Mouse (Mus musculus) ES-Bruce4 (cell line): ENCODE results near the gene Jakmip3. TPM values are rescaled to one million over a fixed set of nuclear protein-coding genes. Genes with fewer than 3 reads are reported as not detected.

Source experiments
- H3K27ac ChIP-seq: 2 replicates; pipeline ENCODE4 v1.5.1; 2012; ENCODE audit warnings: low read length, inconsistent platforms; ENCODE audit not compliant: insufficient read depth
- H3K27me3 ChIP-seq: 2 replicates; pipeline ENCODE4 v1.6.1; 2012; ENCODE audit warnings: mild to moderate bottlenecking, low read length, inconsistent platforms; ENCODE audit not compliant: control insufficient read depth, poor library complexity, insufficient read depth, severe bottlenecking
- H3K36me3 ChIP-seq: 2 replicates; pipeline ENCODE4 v1.6.1; 2012; ENCODE audit warnings: inconsistent platforms, mild to moderate bottlenecking, low read length, moderate library complexity; ENCODE audit not compliant: control insufficient read depth, poor library complexity, insufficient read depth, severe bottlenecking
- H3K4me1 ChIP-seq: one replicate; pipeline ENCODE4 v1.8.1; 2011; ENCODE audit warnings: low read length; ENCODE audit not compliant: control insufficient read depth, insufficient read depth
- H3K4me3 ChIP-seq: 2 replicates; pipeline ENCODE4 v1.5.1; 2011; ENCODE audit warnings: low read depth, mild to moderate bottlenecking, low read length
- H3K9ac ChIP-seq: 2 replicates; pipeline ENCODE4 v1.6.1; 2012; ENCODE audit warnings: low read depth, mild to moderate bottlenecking, inconsistent platforms; ENCODE audit not compliant: poor library complexity, severe bottlenecking
- H3K9me3 ChIP-seq: replicated peaks from 2 replicates; pipeline ENCODE4 v1.6.1; 2012; ENCODE audit warnings: mild to moderate bottlenecking, low read length, inconsistent platforms; ENCODE audit not compliant: control insufficient read depth, poor library complexity, insufficient read depth, severe bottlenecking
- CTCF ChIP-seq: IDR thresholded peaks from one replicate; pipeline ENCODE4 v1.8.1; 2011; ENCODE audit warnings: low read depth, low read length
- EP300 ChIP-seq: IDR thresholded peaks from 2 replicates; pipeline ENCODE4 v1.6.1; 2011; ENCODE audit warnings: low read depth, low read length; ENCODE audit not compliant: insufficient read depth
- POLR2A ChIP-seq: IDR thresholded peaks from one replicate; pipeline ENCODE4 v1.8.1; 2011; ENCODE audit warnings: low read length; ENCODE audit not compliant: insufficient read depth
- polyA plus RNA-seq: library from polyadenylated mRNA; stranded (reverse); fragments of >200 nt; gene quantifications from 2 replicates; pipeline ENCODE4 v1.2.4, GENCODE M21; 2011; ENCODE audit warnings: low read depth; ENCODE audit not compliant: missing spikeins, insufficient read depth, insufficient read length

The Jakmip3 gene
- polyA plus RNA-seq, 1 experiment = not detected

DNA sequence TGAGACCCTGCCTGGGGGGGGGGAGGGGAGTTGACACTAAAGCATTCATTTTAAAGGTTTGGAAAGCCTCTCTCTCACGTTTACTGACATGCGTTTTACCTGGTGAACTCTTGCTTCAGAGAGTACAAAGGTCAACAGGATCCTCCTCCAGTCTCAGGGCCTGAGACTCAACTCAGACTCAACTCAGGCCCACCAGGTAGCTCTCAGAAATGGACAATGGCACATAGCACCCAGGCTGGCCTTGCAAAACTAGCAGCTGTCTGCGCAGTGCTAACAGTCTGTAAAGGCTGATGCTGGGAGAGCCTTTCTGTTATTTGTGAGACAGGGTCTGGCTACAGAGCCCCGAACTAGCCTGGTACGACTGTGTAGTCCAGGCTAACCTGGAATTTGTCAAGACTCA, 32.6 kb upstream of the Jakmip3 start:
- TF ChIP-seq EP300 (no peak), CTCF (no peak), POLR2A (no peak)
- Histone ChIP-seq H3K4me3 (peak overlapping the region; percentile 98), H3K36me3 (no peaks in the 10 kb centered on the region), H3K4me1 (peaks cover 3% of the 10 kb centered on the region), H3K9me3 (no peaks in the 10 kb centered on the region), H3K9ac (no peak overlapping the region), H3K27ac (no peak overlapping the region), H3K27me3 (no peaks in the 10 kb centered on the region)

GRCm38 (mm10) chr7:138908768-138909276, 31.7 kb upstream of the Jakmip3 start:
- Histone ChIP-seq H3K9ac (peak overlapping the region; percentile 57), H3K4me3 (peak overlapping the region; percentile 98), H3K27me3 (no peaks in the 10 kb centered on the region), H3K27ac (no peak overlapping the region), H3K4me1 (peaks cover 3% of the 10 kb centered on the region), H3K36me3 (no peaks in the 10 kb centered on the region), H3K9me3 (no peaks in the 10 kb centered on the region)
- TF ChIP-seq POLR2A = no peak
- no peak for TF ChIP-seq EP300
- no peak for TF ChIP-seq CTCF

DNA sequence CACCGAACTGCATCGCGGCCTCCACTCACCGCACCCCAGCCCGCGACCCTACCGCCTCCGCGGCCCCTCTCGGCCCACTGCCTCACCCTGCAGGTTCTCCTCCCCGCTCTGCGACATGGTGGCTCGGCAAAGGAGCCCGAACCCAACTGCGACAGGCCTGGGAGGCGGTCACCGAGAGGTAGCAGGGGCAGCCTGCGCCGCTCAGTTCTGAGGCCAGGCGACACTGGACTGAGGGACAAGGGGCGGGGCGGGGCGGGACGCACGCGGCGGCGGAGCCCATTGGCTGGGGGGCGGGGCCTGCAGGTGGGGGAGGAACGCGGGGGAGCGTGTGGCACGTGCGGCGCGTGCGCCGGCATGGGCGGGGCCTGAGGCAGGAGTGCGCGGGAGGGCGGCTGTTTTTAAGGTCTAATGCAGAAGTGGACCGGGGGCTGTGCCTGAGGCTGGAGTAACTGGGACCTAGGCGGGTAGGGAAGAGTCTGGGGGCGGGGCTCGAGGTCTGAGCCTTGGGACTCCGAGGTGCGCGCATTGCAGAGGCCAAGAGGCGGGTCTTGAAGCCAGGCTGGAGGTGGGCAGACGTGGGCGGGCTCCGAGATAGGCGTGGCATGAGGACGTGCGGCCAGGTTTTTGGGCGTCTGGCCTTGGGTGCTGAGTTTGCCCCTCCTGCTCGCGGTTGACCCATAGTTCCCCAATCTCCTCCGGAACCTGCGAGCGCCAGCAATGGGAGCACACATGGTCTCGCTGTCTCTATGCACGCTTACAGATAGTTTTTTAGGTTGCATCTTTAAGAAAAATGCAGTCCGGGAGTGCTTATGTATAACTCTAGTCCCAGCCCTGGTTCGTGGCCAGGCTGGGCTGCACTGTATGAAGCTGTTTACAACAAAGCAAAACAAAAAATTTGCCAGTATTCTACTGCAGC, 31.0 kb upstream of the Jakmip3 start, which contains the start of gene Bnip3:
Gene Bnip3, minus strand, starts transcription at position 243 of the 916 bp plus-strand sequence.
- peak within 1 kb of the TSS; percentile 57 for H3K9ac ChIP-seq
- no peaks in the 10 kb centered on the region for H3K9me3 ChIP-seq
- no peaks in the 10 kb centered on the region for H3K27me3 ChIP-seq
- peak; percentile 82 for TF ChIP-seq POLR2A
- TF ChIP-seq EP300 = peak; percentile 67; the same call in 1 of the 2 replicates
- no peak for TF ChIP-seq CTCF
- peak within 1 kb of the TSS; percentile 41; the same call in 1 of the 2 replicates for H3K27ac ChIP-seq
- peaks cover 3% of the 10 kb centered on the region for H3K4me1 ChIP-seq
- peak within 1 kb of the TSS; percentile 98 for H3K4me3 ChIP-seq
- no peaks in the 10 kb centered on the region for H3K36me3 ChIP-seq

DNA sequence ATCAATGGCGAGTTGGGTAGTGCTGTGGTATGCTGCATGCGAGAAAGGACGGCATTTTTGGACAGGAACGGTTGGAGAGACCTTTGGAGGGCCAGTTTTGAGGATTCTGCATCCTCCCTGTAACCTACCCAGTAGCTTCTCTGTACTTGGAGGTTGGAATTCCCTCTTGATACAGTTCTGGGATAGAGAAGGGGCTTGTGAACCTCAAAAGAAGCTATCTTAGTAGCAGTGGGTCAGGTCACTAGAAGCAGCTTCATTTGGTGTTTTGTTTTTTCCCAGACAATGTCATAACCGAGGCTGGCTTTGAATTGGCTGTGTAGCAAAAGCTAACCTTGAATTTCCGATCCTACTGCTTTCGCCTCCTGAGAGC, 30.4 kb upstream of the Jakmip3 start:
- H3K9me3 ChIP-seq = no peaks in the 10 kb centered on the region
- peak overlapping the region; percentile 18; the same call in 1 of the 2 replicates for H3K9ac ChIP-seq
- no peaks in the 10 kb centered on the region for H3K36me3 ChIP-seq
- H3K4me3 ChIP-seq = peak overlapping the region; percentile 74
- TF ChIP-seq EP300 = no peak
- TF ChIP-seq POLR2A = no peak
- TF ChIP-seq CTCF = no peak
- peak overlapping the region; percentile 41; the same call in 1 of the 2 replicates for H3K27ac ChIP-seq
- H3K4me1 ChIP-seq = peaks cover 3% of the 10 kb centered on the region
- no peaks in the 10 kb centered on the region for H3K27me3 ChIP-seq

GRCm38 (mm10) chr7:138913616-138914015, 26.9 kb upstream of the Jakmip3 start:
- Histone ChIP-seq H3K4me1 (peaks cover 2% of the 10 kb centered on the region), H3K27ac (no peak overlapping the region), H3K36me3 (no peaks in the 10 kb centered on the region), H3K4me3 (no peak overlapping the region), H3K9ac (no peak overlapping the region), H3K27me3 (no peaks in the 10 kb centered on the region), H3K9me3 (no peaks in the 10 kb centered on the region)
- TF ChIP-seq CTCF (no peak), POLR2A (no peak), EP300 (no peak)

- Histone ChIP-seq H3K27me3 (no peaks in the 10 kb centered on the region), H3K9me3 (no peaks in the 10 kb centered on the region), H3K4me3 (peak overlapping the region; percentile 36), H3K4me1 (no peaks in the 10 kb centered on the region), H3K9ac (peak overlapping the region; percentile 16; the same call in 1 of the 2 replicates), H3K27ac (peak overlapping the region; percentile 23; the same call in 1 of the 2 replicates), H3K36me3 (no peaks in the 10 kb centered on the region)
- TF ChIP-seq EP300 (peak; percentile 17; the same call in 1 of the 2 replicates), POLR2A (no peak)
Observed at GRCm38 (mm10) chr7:138919156-138919944, 21.2 kb upstream of the Jakmip3 start.
